Mouse (Mus musculus): Measurements from ENCODE around the gene Prss37. TPM values are rescaled to one million over a fixed set of nuclear protein-coding genes. Genes with fewer than 3 reads are reported as not detected.

Prss37 gene
- polyA plus RNA-seq, 1 experiment from 2014 or later, result not detected

DNA sequence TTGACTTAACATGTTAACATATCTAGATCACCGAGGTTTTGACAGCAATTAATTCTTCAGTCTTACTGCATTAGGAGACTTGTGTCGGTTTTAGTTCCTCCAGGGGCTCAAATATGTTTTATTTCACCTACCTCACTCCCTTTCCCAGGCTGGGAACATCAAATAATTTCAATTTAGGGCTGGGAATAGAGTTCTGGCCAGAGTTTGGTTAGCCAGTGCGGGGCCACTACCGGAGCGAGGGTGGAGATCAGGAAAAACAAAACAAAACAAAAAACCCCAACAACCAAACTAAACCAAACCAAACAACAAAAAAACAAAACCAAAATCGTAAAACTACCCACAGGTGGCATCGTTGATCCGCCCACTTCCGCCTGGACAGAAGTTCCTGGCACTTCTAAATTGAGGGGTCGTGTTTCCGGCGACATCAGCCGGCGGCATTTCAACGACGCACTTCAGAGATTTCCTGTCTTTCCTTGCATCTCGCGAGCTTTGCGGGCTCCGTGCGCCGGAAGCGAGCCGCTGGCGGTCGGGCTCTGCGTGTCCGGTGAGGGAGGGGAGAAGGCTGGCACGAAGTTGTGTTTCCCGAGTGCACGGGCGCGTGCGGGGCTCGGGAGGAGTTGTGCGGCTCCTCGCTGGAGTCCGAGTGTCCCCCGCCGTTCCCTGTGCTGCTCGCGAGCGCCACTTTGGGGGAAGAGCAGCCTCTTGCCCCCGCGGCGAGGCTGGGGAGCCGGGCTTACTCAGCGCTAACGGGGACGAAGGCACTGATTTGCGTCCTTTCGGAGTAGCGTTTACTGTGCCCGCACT is 48.2 kb downstream of the Prss37 start, which contains the start of gene Ssbp1:
Ssbp1 (plus strand) TSS at position 437 of the 804 bp plus-strand sequence.
- peak within 1 kb of the TSS; percentile 67 for H3K4me2 ChIP-seq (replicated peaks; ENCODE audit: low read depth, low read length)
- WGBS, result 1% methylated on average over 54 of the region's 54 CpGs
- H3K27ac ChIP-seq (ENCODE audit: low read length), result peak within 1 kb of the TSS; percentile 95
- H3K4me1 ChIP-seq (ENCODE audit: control insufficient read depth, insufficient read depth, low read length), result peaks cover 4% of the 10 kb centered on the region; the same call in 1 of the 2 replicates
- no peaks in the 10 kb centered on the region; the same call in 1 of the 2 replicates for H3K9me3 ChIP-seq (ENCODE audit: control insufficient read depth, low read depth, low read length)
- peak within 1 kb of the TSS; percentile 77 for H3K4me3 ChIP-seq (ENCODE audit: low read depth, low read length)
- ATAC-seq (ENCODE audit: insufficient number of reproducible peaks, insufficient read depth, low FRiP score, low read depth), result peak; percentile 97
- H3K9ac ChIP-seq (replicated peaks; ENCODE audit: low read depth, low read length), result peak within 1 kb of the TSS; percentile 80
- H3K27me3 ChIP-seq (ENCODE audit: control insufficient read depth, insufficient read depth, low read length), result no peaks in the 10 kb centered on the region
- H3K36me3 ChIP-seq (ENCODE audit: control insufficient read depth, insufficient read depth, low read length), result peaks cover 18% of the 10 kb centered on the region

DNA sequence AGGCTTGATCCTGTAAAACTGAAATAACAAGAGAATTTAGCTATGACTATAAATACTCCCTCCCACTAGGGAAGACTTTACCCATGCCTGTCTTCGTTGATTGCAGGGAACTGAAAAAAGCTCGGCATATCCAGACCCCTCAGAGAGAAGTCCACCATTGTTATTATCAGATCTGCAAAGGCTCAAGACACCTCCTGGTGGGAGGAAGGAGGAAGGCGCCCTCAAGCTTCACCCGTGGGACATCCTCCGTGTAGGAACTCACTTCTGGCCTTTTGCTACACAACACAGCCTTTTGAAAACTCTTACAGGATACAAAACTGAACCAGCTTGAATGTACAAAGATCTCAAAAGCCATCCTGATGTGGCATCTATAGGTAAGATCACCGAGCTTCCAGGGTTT is 53.6 kb downstream of the Prss37 start:
- no peak for ATAC-seq (ENCODE audit: insufficient number of reproducible peaks, insufficient read depth, low FRiP score, low read depth)
- no peaks in the 10 kb centered on the region for H3K36me3 ChIP-seq (ENCODE audit: control insufficient read depth, insufficient read depth, low read length)
- no peak overlapping the region for H3K27ac ChIP-seq (ENCODE audit: low read length)
- WGBS, result 43% methylated on average over 6 of the region's 6 CpGs
- H3K27me3 ChIP-seq (ENCODE audit: control insufficient read depth, insufficient read depth, low read length), result no peaks in the 10 kb centered on the region
- no peaks in the 10 kb centered on the region for H3K9me3 ChIP-seq (ENCODE audit: control insufficient read depth, low read depth, low read length)
- H3K4me2 ChIP-seq (replicated peaks; ENCODE audit: low read depth, low read length), result no peak overlapping the region
- no peak overlapping the region for H3K9ac ChIP-seq (replicated peaks; ENCODE audit: low read depth, low read length)
- H3K4me1 ChIP-seq (ENCODE audit: control insufficient read depth, insufficient read depth, low read length), result no peaks in the 10 kb centered on the region
- no peak overlapping the region for H3K4me3 ChIP-seq (ENCODE audit: low read depth, low read length)

Other genes with a start within 250 kb of the Prss37 start
- 48.2 and 50.2 TPM in 2 replicates for gene Agk, start 194.3 kb downstream of the Prss37 start, polyA plus RNA-seq (2014; fragmentation: Nextera tagmentation; extraction: Ambion mirVana)
- gene E330009J07Rik, start 83.4 kb downstream of the Prss37 start, polyA plus RNA-seq (2014; fragmentation: Nextera tagmentation; extraction: Ambion mirVana), result 22.4 and 23.6 TPM in 2 replicates
- 0.08 TPM in 1 of 2 replicates, not detected in the other for gene Wee2, start 80.4 kb downstream of the Prss37 start, polyA plus RNA-seq (2014; fragmentation: Nextera tagmentation; extraction: Ambion mirVana)
- 153 and 158 TPM in 2 replicates for gene Ssbp1, start 48.2 kb downstream of the Prss37 start, polyA plus RNA-seq (2014; fragmentation: Nextera tagmentation; extraction: Ambion mirVana)
- gene Tas2r137, start 28.3 kb downstream of the Prss37 start, polyA plus RNA-seq (2014; fragmentation: Nextera tagmentation; extraction: Ambion mirVana), result not detected in 2 replicates
- gene Tas2r108, start 26.0 kb downstream of the Prss37 start, polyA plus RNA-seq (2014; fragmentation: Nextera tagmentation; extraction: Ambion mirVana), result 0.42 TPM in 1 of 2 replicates, not detected in the other
- gene Olfr461, start 35.5 kb upstream of the Prss37 start, polyA plus RNA-seq (2014; fragmentation: Nextera tagmentation; extraction: Ambion mirVana), result 0.09 TPM in 1 of 2 replicates, not detected in the other
- not detected in 2 replicates for gene Olfr460, start 50.0 kb upstream of the Prss37 start, polyA plus RNA-seq (2014; fragmentation: Nextera tagmentation; extraction: Ambion mirVana)
- 1.4 TPM in 2 replicates for gene Clec5a, start 66.3 kb upstream of the Prss37 start, polyA plus RNA-seq (2014; fragmentation: Nextera tagmentation; extraction: Ambion mirVana)
- gene Tas2r138, start 93.8 kb upstream of the Prss37 start, polyA plus RNA-seq (2014; fragmentation: Nextera tagmentation; extraction: Ambion mirVana), result not detected in 2 replicates
- gene Mgam, start 109.3 kb upstream of the Prss37 start, polyA plus RNA-seq (2014; fragmentation: Nextera tagmentation; extraction: Ambion mirVana), result 0.41 and 0.59 TPM in 2 replicates

Data from stomach, embryonic 14.5 days (tissue).